In genomic region chr5:134183162-134183561, GRCm38 (mm10) we compare ENCODE assay signal across 8 mouse cellular contexts. TPM values are rescaled to one million over a fixed set of nuclear protein-coding genes. Genes with fewer than 3 reads are reported as not detected.
DNase-seq lines count a peak whose midpoint lies in the region; ATAC-seq and TF ChIP-seq lines count a peak whose summit lies in the region.

No protein-coding gene starts in this region.

- peaks cover 16% of the 10 kb centered on the region for H3K79me2 ChIP-seq in C2C12 (ENCODE audit: control insufficient read depth, insufficient read depth)

- peak overlapping the region; percentile 83 for H3K4me2 ChIP-seq in forebrain, embryonic 12.5 days
- H3K4me2 ChIP-seq in liver, embryonic 12.5 days: peak overlapping the region; percentile 88

- peaks cover 18% of the 10 kb centered on the region for H3K4me1 ChIP-seq in forebrain, embryonic 12.5 days
- H3K4me1 ChIP-seq in liver, embryonic 12.5 days: peaks cover 49% of the 10 kb centered on the region

- ATAC-seq in forebrain, embryonic 12.5 days (ENCODE audit: low FRiP score): no peak
- no peak for ATAC-seq in liver, embryonic 12.5 days

- no peaks in the 10 kb centered on the region for H3K27me3 ChIP-seq in C2C12 (ENCODE audit: control insufficient read depth, insufficient read depth, insufficient read length)
- no peaks in the 10 kb centered on the region for H3K27me3 ChIP-seq in forebrain, embryonic 12.5 days
- no peaks in the 10 kb centered on the region for H3K27me3 ChIP-seq in liver, embryonic 12.5 days (replicated peaks)

- 62% methylated on average over 7 of the region's 7 CpGs for WGBS in forebrain, embryonic 12.5 days
- 22% methylated on average over 7 of the region's 7 CpGs for whole genome bisulfite sequencing in liver, embryonic 12.5 days (ENCODE audit: insufficient replicate concordance)

- peak; percentile 13 for DNase-seq in embryo, embryonic 11 days
- DNase-seq in embryo, embryonic 9.5 days (ENCODE audit: extremely low spot score): no peak
- DNase-seq in right cerebral cortex, postnatal 14 days: no peak
- DNase-seq in left cerebral cortex, adult 11 months (ENCODE audit: low spot score): no peak
- no peak for DNase-seq in adrenal gland, adult 2 months

- peaks cover 9% of the 10 kb centered on the region for H3K79me3 ChIP-seq in C2C12 (ENCODE audit: low read depth)

- H3K36me3 ChIP-seq in C2C12 (ENCODE audit: control insufficient read depth, insufficient read depth): no peaks in the 10 kb centered on the region
- no peaks in the 10 kb centered on the region for H3K36me3 ChIP-seq in forebrain, embryonic 12.5 days (replicated peaks)
- H3K36me3 ChIP-seq in liver, embryonic 12.5 days: no peaks in the 10 kb centered on the region

- peak overlapping the region; percentile 61 for H3K4me3 ChIP-seq in C2C12 (ENCODE audit: insufficient read depth, poor library complexity, severe bottlenecking)
- H3K4me3 ChIP-seq in forebrain, embryonic 12.5 days (replicated peaks): peak overlapping the region; percentile 72
- H3K4me3 ChIP-seq in liver, embryonic 12.5 days: peak overlapping the region; percentile 87

- H3K9me3 ChIP-seq in forebrain, embryonic 12.5 days: no peaks in the 10 kb centered on the region
- no peaks in the 10 kb centered on the region for H3K9me3 ChIP-seq in liver, embryonic 12.5 days (replicated peaks)

- H3K27ac ChIP-seq in forebrain, embryonic 12.5 days: 0 out of 2 replicates have a peak overlapping the region, but pooled peaks have one; percentile 5
- H3K27ac ChIP-seq in liver, embryonic 12.5 days: peak overlapping the region; percentile 90

- TF ChIP-seq CTCF in C2C12 (IDR thresholded peaks at IDR 0.05; ENCODE audit: control insufficient read depth, insufficient read depth, insufficient read length): no peak

- peak overlapping the region; percentile 65 for H3ac ChIP-seq in C2C12 (ENCODE audit: control insufficient read depth, insufficient read length, low read depth)

- H3K9ac ChIP-seq in forebrain, embryonic 12.5 days: peak overlapping the region; percentile 83
- peak overlapping the region; percentile 91 for H3K9ac ChIP-seq in liver, embryonic 12.5 days

TF ChIP-seq in C2C12, 6 proteins besides CTCF, POLR2A, EP300 and RAD21:
- no peak for TF ChIP-seq MYOG (IDR thresholded peaks at IDR 0.05; ENCODE audit: control insufficient read depth, extremely low read depth, insufficient read length)
- TF ChIP-seq USF1 (IDR thresholded peaks at IDR 0.05; ENCODE audit: low read depth): no peak
- TF ChIP-seq MAX (IDR thresholded peaks at IDR 0.05): no peak
- TF ChIP-seq MYOD1 (IDR thresholded peaks at IDR 0.05; ENCODE audit: control insufficient read depth, insufficient read length, low read depth): no peak
- no peak for TF ChIP-seq FOSL1 (IDR thresholded peaks at IDR 0.05; ENCODE audit: insufficient read depth, low read length, poor library complexity, severe bottlenecking)

RNA-seq across cellular contexts. Expression of gene Gtf2ird2, which starts 0.7 kb away (rescaled TPM):
- 4.2 TPM for polyA plus RNA-seq in C2C12 (2012; fragmentation: generic; extraction: Trizol)
- 11.6 and 12.4 TPM in 2 replicates for polyA plus RNA-seq in forebrain, embryonic 12.5 days (2016; fragmentation: Nextera tagmentation; extraction: Ambion mirVana)
- polyA plus RNA-seq in liver, embryonic 12.5 days (2016; fragmentation: Nextera tagmentation; extraction: Ambion mirVana): 2.4 and 3.2 TPM in 2 replicates
- 10 to 100 TPM in 1 of 2 experiments, 1 to 10 TPM in 1; 8.8 to 10.7 TPM for total RNA-seq in adrenal gland, adult 2 months (2021)
- polyA plus RNA-seq in adrenal gland, adult 2 months (2012; rRNA removed): 5.2 and 5.3 TPM in 2 replicates

RNA-seq across cellular contexts. Expression of gene Rcc1l, which starts 6.6 kb away (rescaled TPM):
- 28.8 TPM for polyA plus RNA-seq in C2C12 (2012; fragmentation: generic; extraction: Trizol)
- 29.4 TPM in 2 replicates for polyA plus RNA-seq in forebrain, embryonic 12.5 days (2016; fragmentation: Nextera tagmentation; extraction: Ambion mirVana)
- 28.6 and 33.5 TPM in 2 replicates for polyA plus RNA-seq in liver, embryonic 12.5 days (2016; fragmentation: Nextera tagmentation; extraction: Ambion mirVana)
- total RNA-seq in adrenal gland, adult 2 months (2021): 10 to 100 TPM; 20.8 to 32.3 TPM
- polyA plus RNA-seq in adrenal gland, adult 2 months (2012; rRNA removed): 23.8 and 25.2 TPM in 2 replicates

RNA-seq across cellular contexts. Expression of gene Ncf1, which starts 46.3 kb away (rescaled TPM):
- polyA plus RNA-seq in C2C12 (2012; fragmentation: generic; extraction: Trizol): 0.01 TPM
- 1.4 and 2.0 TPM in 2 replicates for polyA plus RNA-seq in forebrain, embryonic 12.5 days (2016; fragmentation: Nextera tagmentation; extraction: Ambion mirVana)
- 8.4 and 9.2 TPM in 2 replicates for polyA plus RNA-seq in liver, embryonic 12.5 days (2016; fragmentation: Nextera tagmentation; extraction: Ambion mirVana)
- 1 to 10 TPM; 8.9 to 9.2 TPM for total RNA-seq in adrenal gland, adult 2 months (2021)
- polyA plus RNA-seq in adrenal gland, adult 2 months (2012; rRNA removed): 15.7 and 16.9 TPM in 2 replicates
